Mouse (Mus musculus): ENCODE measurements around the gene Lin52. TPM values are rescaled to one million over a fixed set of nuclear protein-coding genes. Genes with fewer than 3 reads are reported as not detected.
A peak's percentile ranks its signal among the peaks of the same experiment; 100 is the strongest.

Lin52 gene
- polyA plus RNA-seq, 1 experiment from 2014 or later: 20.5 TPM

- no peak for DNase-seq (ENCODE audit: low spot score)
- no peak overlapping the region for H3K27ac ChIP-seq
- H3K4me3 ChIP-seq: no peak overlapping the region
- H3K36me3 ChIP-seq: peaks cover 7% of the 10 kb centered on the region; the same call in 1 of the 2 replicates
- H3K4me1 ChIP-seq: no peaks in the 10 kb centered on the region
- H3K9me3 ChIP-seq: no peaks in the 10 kb centered on the region
- WGBS: 65% methylated on average over 4 of the region's 4 CpGs
- 0 out of 2 replicates have a peak, but pooled peaks cover 6% of the 10 kb centered on the region for H3K27me3 ChIP-seq (ENCODE audit: insufficient read depth, poor library complexity, severe bottlenecking)
These were observed 8.7 kb upstream of the Lin52 start for GRCm38 (mm10) chr12:84442526-84442925.

GRCm38 (mm10) chr12:84447386-84447785 is 3.8 kb upstream of the Lin52 start:
- H3K4me3 ChIP-seq: no peak overlapping the region
- WGBS: 71% methylated on average over 1 of the region's 1 CpGs
- no peaks in the 10 kb centered on the region for H3K9me3 ChIP-seq
- no peak overlapping the region for H3K27ac ChIP-seq
- no peak for DNase-seq (ENCODE audit: low spot score)
- H3K36me3 ChIP-seq: no peaks in the 10 kb centered on the region
- peaks cover 15% of the 10 kb centered on the region; the same call in 1 of the 2 replicates for H3K4me1 ChIP-seq
- 0 out of 2 replicates have a peak, but pooled peaks cover 6% of the 10 kb centered on the region for H3K27me3 ChIP-seq (ENCODE audit: insufficient read depth, poor library complexity, severe bottlenecking)

DNA sequence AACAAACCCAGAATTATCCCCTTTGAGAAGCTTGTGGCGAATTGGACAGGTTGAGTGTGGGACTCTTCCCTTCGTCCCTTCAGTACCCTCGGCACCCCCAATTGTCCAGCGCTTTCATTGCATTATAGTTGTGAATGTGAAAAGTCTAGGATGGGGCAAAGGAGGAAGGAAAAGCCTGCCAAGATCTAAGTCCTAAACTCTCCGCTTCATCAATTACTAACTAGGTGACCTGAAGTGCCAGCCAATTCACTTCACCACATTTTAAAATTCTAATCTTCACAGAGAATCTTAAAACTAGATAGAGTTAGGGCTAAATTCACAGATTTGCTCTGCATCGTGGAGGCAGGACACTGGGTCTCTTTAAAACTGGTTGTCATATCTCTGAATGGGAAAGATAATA is 3.0 kb upstream of the Lin52 start:
- 78% methylated on average over 6 of the region's 6 CpGs for WGBS

GRCm38 (mm10) chr12:84449887-84450286 is 1.3 kb upstream of the Lin52 start:
- DNase-seq (ENCODE audit: low spot score): no peak
- Histone ChIP-seq H3K9me3 (no peaks in the 10 kb centered on the region), H3K4me1 (peaks cover 22% of the 10 kb centered on the region; the same call in 1 of the 2 replicates), H3K27me3 (ENCODE audit: insufficient read depth, poor library complexity, severe bottlenecking) (0 out of 2 replicates have a peak, but pooled peaks cover 6% of the 10 kb centered on the region), H3K27ac (peak overlapping the region; percentile 80; the same call in 1 of the 2 replicates), H3K4me3 (peak overlapping the region; percentile 80), H3K36me3 (no peaks in the 10 kb centered on the region)
- WGBS: 42% methylated on average over 10 of the region's 10 CpGs

More for the DNA sequence above, 3.0 kb upstream of the Lin52 start:
- H3K36me3 ChIP-seq: no peaks in the 10 kb centered on the region
- H3K27me3 ChIP-seq (ENCODE audit: insufficient read depth, poor library complexity, severe bottlenecking): 0 out of 2 replicates have a peak, but pooled peaks cover 6% of the 10 kb centered on the region
- H3K27ac ChIP-seq: no peak overlapping the region
- no peaks in the 10 kb centered on the region for H3K9me3 ChIP-seq
- H3K4me3 ChIP-seq: no peak overlapping the region
- no peak for DNase-seq (ENCODE audit: low spot score)
- H3K4me1 ChIP-seq: peaks cover 18% of the 10 kb centered on the region; the same call in 1 of the 2 replicates

DNA sequence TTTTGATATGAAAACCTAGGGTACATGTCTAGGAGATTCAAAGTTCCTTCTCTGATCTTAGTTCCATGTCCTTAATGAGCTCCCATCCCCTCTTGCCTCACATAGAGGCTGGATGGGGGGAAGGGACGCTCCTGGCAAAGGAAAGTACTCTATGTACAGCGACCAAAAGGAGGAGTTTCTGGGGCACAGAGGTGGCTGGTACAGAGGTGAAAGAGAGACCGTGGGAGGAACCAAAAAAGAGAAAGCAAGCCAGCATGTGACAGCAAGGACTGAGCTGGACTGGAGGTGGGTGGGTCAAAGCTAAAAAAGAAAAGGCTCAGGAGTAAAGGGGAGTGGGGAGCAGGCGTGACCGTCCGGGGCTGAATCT is 888 bp upstream of the Lin52 start:
- peaks cover 26% of the 10 kb centered on the region; the same call in 1 of the 2 replicates for H3K4me1 ChIP-seq
- H3K36me3 ChIP-seq: no peaks in the 10 kb centered on the region
- H3K27ac ChIP-seq: peak overlapping the region; percentile 80
- 0 out of 2 replicates have a peak, but pooled peaks cover 6% of the 10 kb centered on the region for H3K27me3 ChIP-seq (ENCODE audit: insufficient read depth, poor library complexity, severe bottlenecking)
- 0% methylated on average over 6 of the region's 6 CpGs for WGBS
- no peak for DNase-seq (ENCODE audit: low spot score)
- no peaks in the 10 kb centered on the region for H3K9me3 ChIP-seq
- H3K4me3 ChIP-seq: peak overlapping the region; percentile 80

GRCm38 (mm10) chr12:84451801-84452200 is 579 bp downstream of the Lin52 start:
- Histone ChIP-seq H3K27me3 (ENCODE audit: insufficient read depth, poor library complexity, severe bottlenecking) (no peaks in the 10 kb centered on the region), H3K4me3 (peak overlapping the region; percentile 80), H3K27ac (peak overlapping the region; percentile 80), H3K4me1 (peaks cover 26% of the 10 kb centered on the region; the same call in 1 of the 2 replicates), H3K9me3 (no peaks in the 10 kb centered on the region), H3K36me3 (peaks cover 1% of the 10 kb centered on the region; the same call in 1 of the 2 replicates)
- no peak for DNase-seq (ENCODE audit: low spot score)
- WGBS: 1% methylated on average over 11 of the region's 11 CpGs

DNA sequence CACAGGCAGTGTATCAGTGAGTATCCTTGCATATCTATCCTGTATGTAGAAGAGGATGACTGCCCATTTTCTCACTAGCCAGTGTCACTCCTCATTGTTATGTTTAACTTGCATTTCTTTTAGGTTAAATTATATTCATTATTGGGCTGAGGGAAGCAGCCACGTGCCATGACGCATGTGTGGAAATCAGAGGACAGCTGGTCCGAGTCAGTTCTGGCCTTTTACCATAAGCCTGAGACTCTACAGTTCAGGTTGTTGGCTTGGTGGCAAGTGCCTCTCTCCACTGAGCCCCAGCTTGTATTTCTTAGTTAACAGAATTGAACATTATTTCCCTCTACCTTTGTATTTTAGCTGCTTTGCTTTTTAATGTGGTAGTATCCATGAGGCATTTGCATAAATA is 5.7 kb downstream of the Lin52 start:
- H3K27me3 ChIP-seq (ENCODE audit: insufficient read depth, poor library complexity, severe bottlenecking): no peaks in the 10 kb centered on the region
- H3K4me1 ChIP-seq: peaks cover 14% of the 10 kb centered on the region; the same call in 1 of the 2 replicates
- DNase-seq (ENCODE audit: low spot score): no peak
- peaks cover 40% of the 10 kb centered on the region for H3K36me3 ChIP-seq
- H3K27ac ChIP-seq: no peak overlapping the region
- no peak overlapping the region for H3K4me3 ChIP-seq
- no peaks in the 10 kb centered on the region for H3K9me3 ChIP-seq
- 94% methylated on average over 3 of the region's 3 CpGs for WGBS

DNA sequence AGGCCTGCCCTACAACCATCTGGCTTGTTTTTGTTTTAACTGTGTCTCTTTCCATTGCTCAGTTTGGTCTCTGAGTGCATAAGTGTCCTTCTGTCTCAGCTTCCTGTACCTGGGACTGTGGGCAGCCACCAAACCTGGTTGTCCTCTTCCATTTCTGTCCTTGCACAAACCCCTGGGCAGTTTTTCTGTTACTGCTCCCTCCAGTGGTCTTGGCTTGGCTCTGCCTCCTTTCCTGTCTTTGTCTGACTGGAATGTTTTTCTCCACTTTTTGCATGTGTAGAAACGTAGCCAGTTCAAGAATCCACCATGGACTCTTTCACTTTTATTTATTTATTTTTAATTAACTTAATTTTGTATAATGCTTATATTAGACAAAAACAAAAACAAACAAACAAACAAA is 8.6 kb downstream of the Lin52 start:
- WGBS: 55% methylated on average over 1 of the region's 1 CpGs
- Histone ChIP-seq H3K36me3 (peaks cover 68% of the 10 kb centered on the region), H3K9me3 (no peaks in the 10 kb centered on the region), H3K27me3 (ENCODE audit: insufficient read depth, poor library complexity, severe bottlenecking) (no peaks in the 10 kb centered on the region), H3K27ac (no peak overlapping the region), H3K4me3 (no peak overlapping the region), H3K4me1 (peaks cover 4% of the 10 kb centered on the region; the same call in 1 of the 2 replicates)
- DNase-seq (ENCODE audit: low spot score): no peak

- WGBS: 91% methylated on average over 5 of the region's 5 CpGs
- no peak overlapping the region for H3K27ac ChIP-seq
- no peak overlapping the region for H3K4me3 ChIP-seq
- H3K9me3 ChIP-seq: no peaks in the 10 kb centered on the region
- no peaks in the 10 kb centered on the region for H3K27me3 ChIP-seq (ENCODE audit: insufficient read depth, poor library complexity, severe bottlenecking)
- no peaks in the 10 kb centered on the region for H3K4me1 ChIP-seq
- peaks cover 72% of the 10 kb centered on the region for H3K36me3 ChIP-seq
- DNase-seq (ENCODE audit: low spot score): no peak
These were observed 10.2 kb downstream of the Lin52 start for GRCm38 (mm10) chr12:84461416-84461815.

DNA sequence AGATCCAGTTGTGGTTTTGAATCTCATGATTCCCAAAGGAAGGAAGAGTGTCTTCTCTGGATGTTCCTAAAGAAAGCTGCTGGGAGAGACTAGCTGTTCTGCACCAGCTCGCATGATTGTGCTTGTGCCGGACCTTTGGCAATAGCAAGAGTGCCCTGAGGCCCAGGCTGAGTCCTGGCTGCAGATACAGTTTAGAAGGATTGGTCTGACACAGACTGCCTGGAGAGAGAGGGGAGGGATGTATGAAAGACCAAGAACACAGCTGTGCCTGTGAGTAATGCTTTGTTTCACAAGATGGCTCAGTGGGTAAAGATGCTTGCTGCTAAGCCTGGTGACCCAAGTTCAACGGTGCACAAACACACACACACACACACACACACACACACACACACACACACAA is 11.6 kb downstream of the Lin52 start:
- H3K27me3 ChIP-seq (ENCODE audit: insufficient read depth, poor library complexity, severe bottlenecking): no peaks in the 10 kb centered on the region
- no peaks in the 10 kb centered on the region for H3K9me3 ChIP-seq
- H3K4me3 ChIP-seq: no peak overlapping the region
- peaks cover 66% of the 10 kb centered on the region for H3K36me3 ChIP-seq
- DNase-seq (ENCODE audit: low spot score): no peak
- H3K4me1 ChIP-seq: no peaks in the 10 kb centered on the region
- 86% methylated on average over 3 of the region's 3 CpGs for WGBS
- H3K27ac ChIP-seq: no peak overlapping the region

GRCm38 (mm10) chr12:84468701-84469100 is 17.5 kb downstream of the Lin52 start:
- no peak for DNase-seq (ENCODE audit: low spot score)
- Histone ChIP-seq H3K9me3 (no peaks in the 10 kb centered on the region), H3K4me3 (no peak overlapping the region), H3K36me3 (peaks cover 21% of the 10 kb centered on the region), H3K4me1 (no peaks in the 10 kb centered on the region), H3K27ac (no peak overlapping the region), H3K27me3 (ENCODE audit: insufficient read depth, poor library complexity, severe bottlenecking) (no peaks in the 10 kb centered on the region)
- 2% methylated on average over 1 of the region's 1 CpGs for WGBS

DNA sequence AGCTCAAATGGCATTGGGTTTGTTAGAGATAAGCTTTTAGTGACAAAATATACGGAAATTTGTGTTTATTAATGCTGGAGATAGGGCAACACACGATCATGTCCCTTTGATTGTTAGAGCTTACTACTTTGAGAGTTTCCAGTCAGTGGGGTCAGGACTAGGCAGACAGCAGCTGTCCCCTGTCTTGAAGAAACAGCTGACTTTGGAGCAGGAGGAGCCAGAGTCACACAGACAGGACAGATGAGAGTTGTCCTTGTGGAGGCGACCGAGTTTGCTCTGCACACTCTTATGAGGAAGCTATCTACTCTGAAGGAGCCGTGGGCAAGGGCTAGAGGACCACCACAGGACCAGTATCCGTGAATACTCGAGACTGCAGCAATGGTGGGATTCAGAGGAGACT is 27.7 kb downstream of the Lin52 start:
- Histone ChIP-seq H3K4me1 (0 out of 2 replicates have a peak, but pooled peaks cover 3% of the 10 kb centered on the region), H3K9me3 (no peaks in the 10 kb centered on the region)
- WGBS: 89% methylated on average over 7 of the region's 7 CpGs

DNA sequence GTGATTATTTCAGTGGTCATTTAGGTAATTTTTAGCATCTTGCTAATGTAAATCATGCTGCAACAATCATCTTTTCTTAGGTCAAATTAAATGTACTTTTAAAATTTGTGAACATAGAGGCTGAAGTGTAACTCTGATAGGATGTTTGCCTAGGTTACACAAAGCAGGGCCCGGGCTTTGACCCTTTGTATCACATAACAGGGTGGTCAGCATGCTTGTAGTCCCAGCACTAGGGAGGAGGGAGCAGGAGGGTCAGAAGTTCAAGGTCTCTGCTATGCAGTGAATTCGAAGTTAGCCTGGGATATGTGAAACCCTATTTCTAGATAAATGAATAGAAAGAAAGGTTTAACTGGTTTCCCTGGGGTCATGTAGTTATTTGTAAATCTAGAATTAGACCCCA is 30.0 kb downstream of the Lin52 start:
- Histone ChIP-seq H3K4me1 (0 out of 2 replicates have a peak, but pooled peaks cover 3% of the 10 kb centered on the region), H3K9me3 (no peaks in the 10 kb centered on the region), H3K36me3 (peaks cover 4% of the 10 kb centered on the region; the same call in 1 of the 2 replicates), H3K27ac (no peak overlapping the region), H3K27me3 (ENCODE audit: insufficient read depth, poor library complexity, severe bottlenecking) (no peaks in the 10 kb centered on the region), H3K4me3 (no peak overlapping the region)
- WGBS: 59% methylated on average over 2 of the region's 2 CpGs
- DNase-seq (ENCODE audit: low spot score): no peak

More for the DNA sequence above, 27.7 kb downstream of the Lin52 start:
- Histone ChIP-seq H3K27ac (no peak overlapping the region), H3K27me3 (ENCODE audit: insufficient read depth, poor library complexity, severe bottlenecking) (no peaks in the 10 kb centered on the region), H3K4me3 (no peak overlapping the region), H3K36me3 (peaks cover 7% of the 10 kb centered on the region; the same call in 1 of the 2 replicates)
- no peak for DNase-seq (ENCODE audit: low spot score)
